Mouse (Mus musculus): ENCODE results near the gene Olfr18. TPM values are rescaled to one million over a fixed set of nuclear protein-coding genes. Genes with fewer than 3 reads are reported as not detected.

The Olfr18 gene
- polyA plus RNA-seq (2015; fragmentation: Nextera tagmentation; extraction: Ambion mirVana): not detected in 2 replicates

GRCm38 (mm10) chr9:20335994-20336393 is at the start of gene Olfr18:
Olfr18 (minus strand) TSS chr9:20336094.

DNA sequence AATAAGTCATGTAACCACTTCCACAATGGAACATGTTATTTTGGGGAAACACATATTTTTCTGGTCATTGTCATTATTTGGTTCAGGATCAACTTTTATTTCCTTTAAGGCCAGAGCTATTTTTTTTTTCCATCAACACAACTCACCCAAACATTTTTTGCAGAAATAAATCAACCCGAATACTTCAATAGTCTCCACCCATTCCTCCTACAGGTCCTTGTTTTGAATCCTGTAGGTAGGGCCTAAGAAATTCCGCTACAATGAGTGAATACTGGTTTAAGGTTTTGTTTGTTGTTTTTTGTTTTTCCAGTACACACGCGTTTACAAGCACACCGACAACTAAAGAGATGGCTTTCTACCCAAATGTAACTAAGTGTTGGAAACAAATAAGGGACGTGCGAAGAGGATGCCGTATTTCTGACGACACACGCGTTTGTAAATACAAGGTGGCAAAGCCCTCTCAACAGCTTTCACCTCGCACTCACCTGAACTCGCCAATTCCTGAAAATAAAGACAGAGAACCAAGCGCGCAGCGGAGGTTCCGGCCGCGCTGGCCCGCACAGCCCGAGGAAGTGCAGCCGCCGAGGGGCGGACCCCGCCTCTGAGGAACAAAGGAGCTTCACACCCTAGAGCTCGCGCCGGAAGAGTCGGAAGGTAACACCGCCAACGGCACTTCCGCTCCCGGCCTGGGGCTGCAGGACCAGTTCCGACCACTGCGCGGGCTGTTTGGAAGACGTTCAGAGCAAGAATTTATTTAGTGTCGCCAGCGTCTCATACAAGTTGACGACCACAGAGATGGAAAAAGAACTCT is 48.8 kb upstream of the Olfr18 start, which contains the start of gene Zfp560:
TSS of gene Zfp560 (minus strand) at position 646 of the 811 bp plus-strand sequence.

DNA sequence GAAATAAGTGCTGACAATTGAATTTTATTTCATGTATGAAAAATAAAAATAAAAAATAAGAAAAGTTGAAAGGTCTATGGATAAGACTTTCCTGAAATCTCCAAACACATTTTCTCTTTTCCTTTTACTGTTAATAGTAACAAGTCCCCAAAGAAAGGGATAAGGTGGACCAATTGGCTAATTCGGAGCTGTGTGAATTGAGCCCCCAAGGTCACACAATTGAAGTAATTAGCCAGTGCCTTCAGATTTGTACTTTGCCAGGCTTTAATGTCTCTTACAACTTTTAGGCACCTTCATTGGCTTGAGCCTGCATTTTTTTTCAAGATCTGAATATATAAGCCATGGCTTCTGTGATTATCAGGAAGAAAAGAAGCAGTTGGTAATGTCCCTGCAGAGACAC is 37.7 kb downstream of the Olfr18 start, which contains the start of gene Olfr873:
TSS of gene Olfr873 (plus strand) at position 301 of the 400 bp plus-strand sequence.

GRCm38 (mm10) chr9:20282051-20282450 is 53.8 kb downstream of the Olfr18 start, which contains the start of gene Olfr39:
Olfr39 (plus strand) TSS chr9:20282351.

Other genes with a start within 250 kb of the Olfr18 start
- not detected in 2 replicates for gene Olfr868, start 237.5 kb downstream of the Olfr18 start, polyA plus RNA-seq (2015; fragmentation: Nextera tagmentation; extraction: Ambion mirVana)
- not detected in 2 replicates for gene Olfr869, start 207.1 kb downstream of the Olfr18 start, polyA plus RNA-seq (2015; fragmentation: Nextera tagmentation; extraction: Ambion mirVana)
- not detected in 2 replicates for gene Olfr870, start 162.0 kb downstream of the Olfr18 start, polyA plus RNA-seq (2015; fragmentation: Nextera tagmentation; extraction: Ambion mirVana)
- not detected in 2 replicates for gene Olfr871, start 123.9 kb downstream of the Olfr18 start, polyA plus RNA-seq (2015; fragmentation: Nextera tagmentation; extraction: Ambion mirVana)
- gene Olfr872, start 99.0 kb downstream of the Olfr18 start, polyA plus RNA-seq (2015; fragmentation: Nextera tagmentation; extraction: Ambion mirVana): not detected in 2 replicates
- not detected in 2 replicates for gene Olfr39, start 53.7 kb downstream of the Olfr18 start, polyA plus RNA-seq (2015; fragmentation: Nextera tagmentation; extraction: Ambion mirVana)
- not detected in 2 replicates for gene Olfr873, start 37.6 kb downstream of the Olfr18 start, polyA plus RNA-seq (2015; fragmentation: Nextera tagmentation; extraction: Ambion mirVana)
- gene Zfp560, start 49.1 kb upstream of the Olfr18 start, polyA plus RNA-seq (2015; fragmentation: Nextera tagmentation; extraction: Ambion mirVana): 33.3 and 35.1 TPM in 2 replicates
- 5.0 and 5.9 TPM in 2 replicates for gene Zfp26, start 124.1 kb upstream of the Olfr18 start, polyA plus RNA-seq (2015; fragmentation: Nextera tagmentation; extraction: Ambion mirVana)
- 7.0 and 7.2 TPM in 2 replicates for gene Zfp426, start 156.7 kb upstream of the Olfr18 start, polyA plus RNA-seq (2015; fragmentation: Nextera tagmentation; extraction: Ambion mirVana)
- 25.1 and 28.1 TPM in 2 replicates for gene Zfp266, start 185.3 kb upstream of the Olfr18 start, polyA plus RNA-seq (2015; fragmentation: Nextera tagmentation; extraction: Ambion mirVana)
- gene Zfp846, start 245.2 kb upstream of the Olfr18 start, polyA plus RNA-seq (2015; fragmentation: Nextera tagmentation; extraction: Ambion mirVana): 5.5 and 7.1 TPM in 2 replicates